Mouse (Mus musculus): ENCODE results near the gene Tnrc18. TPM values are rescaled to one million over a fixed set of nuclear protein-coding genes. Genes with fewer than 3 reads are reported as not detected.

The Tnrc18 gene
- polyA plus RNA-seq, 1 experiment: 38.1 TPM

- DNase-seq (ENCODE audit: extremely low spot score in 1 of 2, low spot score in 1 of 2): no peak
Measured at GRCm38 (mm10) chr5:142694627-142695340, 122.7 kb downstream of the Tnrc18 start.

- no peak for DNase-seq (ENCODE audit: extremely low spot score in 1 of 2, low spot score in 1 of 2)
Measured at GRCm38 (mm10) chr5:142693738-142694430, 123.6 kb downstream of the Tnrc18 start.

- no peak for DNase-seq (ENCODE audit: extremely low spot score in 1 of 2, low spot score in 1 of 2)
Measured at GRCm38 (mm10) chr5:142692971-142693737, 124.3 kb downstream of the Tnrc18 start.

- peak; percentile 67 to 85 for DNase-seq (ENCODE audit: extremely low spot score in 1 of 2, low spot score in 1 of 2)
Measured at GRCm38 (mm10) chr5:142692248-142692647, 125.2 kb downstream of the Tnrc18 start, which contains the start of gene Slc29a4. Gene Slc29a4 (plus strand): TSS chr5:142692512.

- DNase-seq (ENCODE audit: extremely low spot score in 1 of 2, low spot score in 1 of 2): no peak
Measured at GRCm38 (mm10) chr5:142690343-142690742, 127.1 kb downstream of the Tnrc18 start.

- no peak for DNase-seq (ENCODE audit: extremely low spot score in 1 of 2, low spot score in 1 of 2)
Measured at GRCm38 (mm10) chr5:142688866-142689265, 128.6 kb downstream of the Tnrc18 start.

DNA sequence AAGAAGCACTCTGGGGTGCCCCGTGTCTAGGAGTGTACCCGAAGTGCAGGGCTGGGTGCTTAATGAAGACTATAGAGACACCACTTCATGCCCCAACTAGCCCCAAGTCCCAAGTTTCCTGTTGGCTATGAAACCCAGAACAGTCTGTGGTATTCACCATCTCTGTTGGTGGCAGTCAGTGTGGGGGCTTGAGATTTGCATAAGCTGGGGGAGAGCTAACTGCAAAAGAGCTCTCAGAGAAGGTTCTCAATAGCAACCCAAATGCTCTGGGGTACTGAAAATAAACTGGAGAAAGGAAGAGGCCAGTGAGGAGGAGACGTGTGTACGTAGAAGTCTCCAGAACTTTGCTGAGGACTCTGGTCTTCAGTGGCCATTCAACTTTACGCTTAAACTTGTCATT lies 134.9 kb downstream of the Tnrc18 start:
- no peak for DNase-seq (ENCODE audit: extremely low spot score in 1 of 2, low spot score in 1 of 2)

DNA sequence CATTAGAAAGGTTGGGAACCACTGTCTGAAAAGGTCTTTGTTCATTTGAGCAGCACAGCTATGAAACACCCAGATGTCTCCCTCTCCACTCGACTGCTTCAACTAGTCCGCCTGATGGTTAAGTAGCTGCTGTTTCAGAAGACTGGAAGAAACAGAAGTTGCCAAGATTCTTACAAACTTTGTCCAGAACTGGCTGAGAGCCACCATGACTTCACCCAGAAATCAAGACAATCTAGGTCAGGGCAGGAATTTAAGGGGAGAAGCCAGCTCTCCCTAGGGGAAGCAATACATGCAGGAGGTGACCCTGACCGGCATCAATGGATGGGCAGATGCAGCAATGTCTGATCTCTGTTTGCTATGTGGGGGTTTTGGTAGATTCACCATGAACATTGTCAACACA lies 135.6 kb downstream of the Tnrc18 start:
- no peak for DNase-seq (ENCODE audit: extremely low spot score in 1 of 2, low spot score in 1 of 2)

GRCm38 (mm10) chr5:142679065-142679464 lies 138.4 kb downstream of the Tnrc18 start:
- no peak for DNase-seq (ENCODE audit: extremely low spot score in 1 of 2, low spot score in 1 of 2)

GRCm38 (mm10) chr5:142678141-142678571 lies 139.3 kb downstream of the Tnrc18 start:
- DNase-seq (ENCODE audit: extremely low spot score in 1 of 2, low spot score in 1 of 2): no peak

Other genes with a start within 250 kb of the Tnrc18 start
- gene Mmd2, start 208.9 kb downstream of the Tnrc18 start, polyA plus RNA-seq (2012; rRNA removed): 108 and 118 TPM in 2 replicates
- gene Wipi2, start 190.0 kb downstream of the Tnrc18 start, polyA plus RNA-seq (2012; rRNA removed): 64.4 and 74.2 TPM in 2 replicates
- gene Slc29a4, start 125.2 kb downstream of the Tnrc18 start, polyA plus RNA-seq (2012; rRNA removed): 14.6 and 19.2 TPM in 2 replicates
- 20.2 and 22.4 TPM in 2 replicates for gene Fbxl18, start 77.8 kb upstream of the Tnrc18 start, polyA plus RNA-seq (2012; rRNA removed)
- gene Actb, start 89.1 kb upstream of the Tnrc18 start, polyA plus RNA-seq (2012; rRNA removed): 2,513 and 2,530 TPM in 2 replicates
- gene Fscn1, start 142.7 kb upstream of the Tnrc18 start, polyA plus RNA-seq (2012; rRNA removed): 304 and 315 TPM in 2 replicates

All from frontal cortex, adult 2 months (tissue).